Mouse (Mus musculus) lung, adult 2 months (tissue): ENCODE measurements around the gene Zfp248.

Experiments used
- CTCF ChIP-seq: fragments of 200-500 bp; IDR thresholded peaks from 2 replicates; pipeline ENCODE4 v1.5.1; 2011; ENCODE audit warnings: mild to moderate bottlenecking, low read length, control low read depth; ENCODE audit not compliant: insufficient read depth
- POLR2A ChIP-seq: fragments of 200-500 bp; IDR thresholded peaks from 2 replicates; pipeline ENCODE4 v1.6.1; 2011; ENCODE audit warnings: low read depth, mild to moderate bottlenecking, control low read depth, low read length, borderline replicate concordance; ENCODE audit errors: extremely low read depth

DNA sequence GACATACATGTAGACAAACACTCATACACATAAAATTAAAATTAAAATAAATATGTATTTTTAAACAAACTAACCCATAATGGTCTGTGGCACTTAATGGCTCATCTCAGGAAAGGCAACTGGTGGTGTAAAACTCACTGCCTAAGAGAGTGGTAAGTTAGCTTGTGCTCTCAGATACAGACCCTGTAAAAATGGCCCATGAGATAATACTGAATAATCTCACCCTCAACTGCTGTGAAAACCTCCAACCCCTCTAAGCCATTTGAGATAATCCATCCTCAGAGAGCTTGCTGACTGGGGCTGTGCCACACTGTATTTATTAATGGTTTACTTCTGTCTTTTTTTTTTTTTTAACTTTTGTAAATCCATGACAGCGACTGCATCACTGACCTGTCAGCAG is 26.8 kb upstream of the Zfp248 start:
- TF ChIP-seq POLR2A (no peak), CTCF (no peak)
